Mouse (Mus musculus): ENCODE data around the gene Pygo2.

DNA sequence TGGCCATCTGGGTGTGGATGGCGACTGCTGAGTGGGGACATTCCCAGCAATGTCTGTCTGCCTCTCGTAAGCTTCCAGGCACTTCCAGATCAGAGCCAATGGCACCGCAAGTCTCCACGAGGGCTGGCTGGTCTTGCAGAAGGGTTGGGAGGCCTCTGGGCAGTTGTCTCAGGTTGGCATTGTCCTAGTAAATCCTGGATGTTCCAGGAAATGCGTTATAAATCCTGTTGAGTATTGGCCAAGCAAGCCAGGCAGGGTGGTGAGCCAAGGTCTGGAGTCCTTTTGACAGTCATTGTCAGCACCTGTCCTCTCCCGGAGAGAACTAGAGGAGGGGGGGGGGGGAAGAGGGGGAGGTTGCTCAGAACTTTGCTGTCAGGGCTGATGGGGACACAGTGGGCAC lies 49.0 kb downstream of the Pygo2 start:
- TF ChIP-seq EP300 (IDR thresholded peaks at IDR 0.05; ENCODE audit: low read depth) (no peak), CTCF (IDR thresholded peaks at IDR 0.05; ENCODE audit: low read depth) (no peak)
